Mouse (Mus musculus) embryonic fibroblast, embryonic 13.5 days (primary cell): ENCODE measurements around the gene Sec22b.

Experiments
- CTCF ChIP-seq: IDR thresholded peaks from 2 replicates; pipeline ENCODE4 v1.5.1; 2011; ENCODE audit warnings: mild to moderate bottlenecking, control low read depth, low read length, moderate library complexity, borderline replicate concordance; ENCODE audit not compliant: insufficient read depth
- POLR2A ChIP-seq: IDR thresholded peaks from 2 replicates; pipeline ENCODE4 v1.6.1; 2011; ENCODE audit warnings: low read depth, mild to moderate bottlenecking, control low read depth, low read length, moderate library complexity

DNA sequence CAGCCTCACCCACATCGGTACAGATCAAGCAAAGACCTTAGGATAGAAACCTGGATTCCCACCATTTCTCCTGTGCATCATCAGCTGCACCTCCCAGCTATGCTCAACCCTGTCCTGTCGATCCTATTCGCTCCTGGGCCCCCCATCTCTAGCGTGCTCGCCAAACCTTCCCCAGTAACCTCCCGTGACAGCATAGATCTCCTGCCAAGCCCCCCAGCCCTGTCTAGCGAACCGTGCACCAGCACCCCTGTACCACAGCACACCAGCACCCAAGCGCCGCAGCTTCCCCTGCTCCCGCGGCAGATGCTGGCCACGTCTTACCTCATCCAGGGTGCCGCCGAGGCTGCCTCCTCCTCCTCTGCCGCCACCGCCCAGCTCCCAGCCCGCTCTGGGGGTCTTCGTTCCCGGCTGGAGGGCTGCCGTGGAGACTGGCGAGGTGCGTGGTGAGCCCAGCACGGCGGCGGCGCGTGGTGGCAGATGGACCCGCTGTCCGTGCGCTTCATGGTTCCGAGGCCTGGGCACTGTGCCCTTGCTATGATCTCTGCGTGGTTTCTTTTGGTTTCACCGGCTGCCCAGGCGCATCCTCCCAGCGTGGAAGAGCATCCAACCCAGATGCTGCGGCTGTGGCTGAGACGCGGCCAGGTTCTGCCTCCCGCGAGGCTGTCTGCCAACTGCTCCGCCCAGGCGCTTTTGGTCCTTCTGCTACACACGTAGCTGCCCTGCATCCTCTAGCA, 12.7 kb upstream of the Sec22b start, which contains the start of gene Pde4dip:
- TF ChIP-seq CTCF = no peak
- no peak for TF ChIP-seq POLR2A
